Mouse (Mus musculus) embryonic fibroblast, embryonic 13.5 days (primary cell): ENCODE results near the gene Vps35. TPM values are rescaled to one million over a fixed set of nuclear protein-coding genes. Genes with fewer than 3 reads are reported as not detected.

Experiments
- H3K27ac ChIP-seq: 2 replicates; pipeline ENCODE4 v1.5.1; 2012; ENCODE audit warnings: low read length, control low read depth, inconsistent platforms; ENCODE audit not compliant: insufficient read depth
- H3K4me1 ChIP-seq: 2 replicates; pipeline ENCODE4 v1.6.1; 2011; ENCODE audit warnings: low read length; ENCODE audit not compliant: control insufficient read depth, insufficient read depth
- H3K4me3 ChIP-seq: 2 replicates; pipeline ENCODE4 v1.5.1; 2011; ENCODE audit warnings: mild to moderate bottlenecking, control low read depth, low read length; ENCODE audit not compliant: insufficient read depth
- CTCF ChIP-seq: IDR thresholded peaks from 2 replicates; pipeline ENCODE4 v1.5.1; 2011; ENCODE audit warnings: mild to moderate bottlenecking, control low read depth, low read length, moderate library complexity, borderline replicate concordance; ENCODE audit not compliant: insufficient read depth
- POLR2A ChIP-seq: IDR thresholded peaks from 2 replicates; pipeline ENCODE4 v1.6.1; 2011; ENCODE audit warnings: low read depth, mild to moderate bottlenecking, control low read depth, low read length, moderate library complexity
- polyA plus RNA-seq: library from polyadenylated mRNA; stranded (reverse); fragments of >200 nt; gene quantifications from 2 replicates; pipeline ENCODE4 v1.2.4, GENCODE M21; 2011; ENCODE audit warnings: low read depth; ENCODE audit not compliant: missing spikeins, insufficient read length

Vps35 gene
- polyA plus RNA-seq, 1 experiment, result 151 TPM

DNA sequence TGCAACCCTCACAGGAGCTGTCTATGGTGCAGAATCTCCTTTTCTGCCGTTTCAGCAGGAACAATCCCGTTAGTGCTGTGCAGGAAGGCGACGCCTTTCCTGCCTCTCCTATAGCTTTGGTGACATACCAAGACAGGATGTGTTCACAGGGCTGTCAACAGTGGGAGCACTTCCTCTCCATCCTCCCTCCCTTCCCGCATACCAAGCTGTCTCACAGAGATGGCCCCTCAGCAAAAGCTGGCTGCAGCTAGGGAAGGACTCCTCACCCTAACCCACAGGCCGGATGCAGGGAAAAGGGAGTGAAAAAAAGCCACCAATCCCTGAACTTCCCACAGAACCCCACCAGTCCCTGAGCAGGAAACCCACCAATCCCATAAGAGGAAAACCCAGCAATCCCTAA is 78.6 kb downstream of the Vps35 start:
- Histone ChIP-seq H3K4me1 (no peaks in the 10 kb centered on the region), H3K4me3 (no peak overlapping the region), H3K27ac (no peak overlapping the region)
- TF ChIP-seq POLR2A (no peak), CTCF (no peak)

DNA sequence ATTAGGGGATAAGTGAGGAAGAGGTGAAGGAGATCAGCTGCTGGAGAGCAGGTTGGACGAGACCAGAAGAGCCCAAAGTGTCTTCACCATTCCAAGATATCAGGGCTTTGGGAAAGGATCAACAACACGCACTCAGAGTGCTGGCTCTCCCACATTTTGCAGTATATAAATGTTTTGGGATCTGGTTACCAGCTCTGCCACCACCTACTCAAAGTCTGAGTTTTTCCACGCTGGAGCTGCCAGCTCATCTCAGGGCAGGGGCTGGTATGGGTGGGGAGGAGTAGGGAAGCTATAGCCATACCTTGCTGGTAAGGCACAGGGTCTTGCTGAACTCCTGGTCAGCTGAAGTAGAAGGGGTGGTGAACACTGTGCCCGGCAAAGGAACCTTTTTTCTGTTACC is 79.4 kb downstream of the Vps35 start:
- TF ChIP-seq CTCF (no peak), POLR2A (no peak)
- Histone ChIP-seq H3K27ac (no peak overlapping the region), H3K4me3 (no peak overlapping the region), H3K4me1 (no peaks in the 10 kb centered on the region)

Other genes starting within 250 kb of the Vps35 start
- gene Fbxw9, start 239.7 kb downstream of the Vps35 start, polyA plus RNA-seq, result 28.8 TPM in 2 replicates
- gene Gm5741, start 231.8 kb downstream of the Vps35 start, polyA plus RNA-seq, result not detected in 2 replicates
- gene Dhps, start 228.0 kb downstream of the Vps35 start, polyA plus RNA-seq, result 36.1 and 36.7 TPM in 2 replicates
- 133 and 144 TPM in 2 replicates for gene Wdr83os, start 219.1 kb downstream of the Vps35 start, polyA plus RNA-seq
- gene Wdr83, start 218.5 kb downstream of the Vps35 start, polyA plus RNA-seq, result 19.5 and 22.2 TPM in 2 replicates
- gene Man2b1, start 216.5 kb downstream of the Vps35 start, polyA plus RNA-seq, result 45.5 and 51.3 TPM in 2 replicates
- 1.1 and 1.7 TPM in 2 replicates for gene Zfp791, start 176.7 kb downstream of the Vps35 start, polyA plus RNA-seq
- not detected in 2 replicates for gene Cks1brt, start 147.9 kb downstream of the Vps35 start, polyA plus RNA-seq
- gene Olfr371, start 73.8 kb downstream of the Vps35 start, polyA plus RNA-seq, result not detected in 2 replicates
- 42.9 and 49.2 TPM in 2 replicates for gene Orc6, start 170 bp downstream of the Vps35 start, polyA plus RNA-seq
- gene Mylk3, start 86.5 kb upstream of the Vps35 start, polyA plus RNA-seq, result 0.32 and 0.37 TPM in 2 replicates
- gene 4921524J17Rik, start 133.0 kb upstream of the Vps35 start, polyA plus RNA-seq, result 54.5 and 62.5 TPM in 2 replicates
- gene Gpt2, start 192.8 kb upstream of the Vps35 start, polyA plus RNA-seq, result 36.9 and 49.3 TPM in 2 replicates